Mouse (Mus musculus): Measurements from ENCODE around the gene Slc9a9. TPM values are rescaled to one million over a fixed set of nuclear protein-coding genes. Genes with fewer than 3 reads are reported as not detected.

Slc9a9 gene
- polyA plus RNA-seq, 1 experiment = 4.4 TPM

GRCm38 (mm10) chr9:94759904-94760303 is 90.2 kb downstream of the Slc9a9 start:
- no peaks in the 10 kb centered on the region for H3K36me3 ChIP-seq (ENCODE audit: control insufficient read depth, insufficient read depth)
- no peak overlapping the region for H3ac ChIP-seq (ENCODE audit: control insufficient read depth, insufficient read length, low read depth)
- H3K4me3 ChIP-seq (ENCODE audit: insufficient read depth, poor library complexity, severe bottlenecking) = no peak overlapping the region
- H3K79me3 ChIP-seq (ENCODE audit: low read depth) = no peaks in the 10 kb centered on the region
- H3K27me3 ChIP-seq (ENCODE audit: control insufficient read depth, insufficient read depth, insufficient read length) = no peaks in the 10 kb centered on the region
- TF ChIP-seq CEBPB (IDR thresholded peaks at IDR 0.05; ENCODE audit: low read depth) (no peak), MYOG (IDR thresholded peaks at IDR 0.05; ENCODE audit: control insufficient read depth, extremely low read depth, insufficient read length) (no peak), USF1 (IDR thresholded peaks at IDR 0.05; ENCODE audit: low read depth) (no peak), MYOD1 (IDR thresholded peaks at IDR 0.05; ENCODE audit: control insufficient read depth, insufficient read length, low read depth) (no peak), CTCF (IDR thresholded peaks at IDR 0.05; ENCODE audit: control insufficient read depth, insufficient read depth, insufficient read length) (no peak), FOSL1 (IDR thresholded peaks at IDR 0.05; ENCODE audit: insufficient read depth, low read length, poor library complexity, severe bottlenecking) (no peak), MAX (IDR thresholded peaks at IDR 0.05) (no peak)
- H3K79me2 ChIP-seq (ENCODE audit: control insufficient read depth, insufficient read depth) = no peaks in the 10 kb centered on the region

- H3K79me3 ChIP-seq (ENCODE audit: low read depth) = no peaks in the 10 kb centered on the region
- H3K79me2 ChIP-seq (ENCODE audit: control insufficient read depth, insufficient read depth) = no peaks in the 10 kb centered on the region
- no peak overlapping the region for H3ac ChIP-seq (ENCODE audit: control insufficient read depth, insufficient read length, low read depth)
- H3K36me3 ChIP-seq (ENCODE audit: control insufficient read depth, insufficient read depth) = no peaks in the 10 kb centered on the region
- H3K4me3 ChIP-seq (ENCODE audit: insufficient read depth, poor library complexity, severe bottlenecking) = no peak overlapping the region
- TF ChIP-seq MYOG (IDR thresholded peaks at IDR 0.05; ENCODE audit: control insufficient read depth, extremely low read depth, insufficient read length) (no peak), MAX (IDR thresholded peaks at IDR 0.05) (no peak), FOSL1 (IDR thresholded peaks at IDR 0.05; ENCODE audit: insufficient read depth, low read length, poor library complexity, severe bottlenecking) (no peak), USF1 (IDR thresholded peaks at IDR 0.05; ENCODE audit: low read depth) (no peak), CTCF (IDR thresholded peaks at IDR 0.05; ENCODE audit: control insufficient read depth, insufficient read depth, insufficient read length) (no peak), MYOD1 (IDR thresholded peaks at IDR 0.05; ENCODE audit: control insufficient read depth, insufficient read length, low read depth) (no peak), CEBPB (IDR thresholded peaks at IDR 0.05; ENCODE audit: low read depth) (no peak)
- H3K27me3 ChIP-seq (ENCODE audit: control insufficient read depth, insufficient read depth, insufficient read length) = no peaks in the 10 kb centered on the region
Observed at GRCm38 (mm10) chr9:94768114-94768513, 98.4 kb downstream of the Slc9a9 start.

GRCm38 (mm10) chr9:94768524-94768923 is 98.8 kb downstream of the Slc9a9 start:
- Histone ChIP-seq H3K36me3 (ENCODE audit: control insufficient read depth, insufficient read depth) (no peaks in the 10 kb centered on the region), H3K79me2 (ENCODE audit: control insufficient read depth, insufficient read depth) (no peaks in the 10 kb centered on the region), H3ac (ENCODE audit: control insufficient read depth, insufficient read length, low read depth) (no peak overlapping the region), H3K27me3 (ENCODE audit: control insufficient read depth, insufficient read depth, insufficient read length) (no peaks in the 10 kb centered on the region), H3K4me3 (ENCODE audit: insufficient read depth, poor library complexity, severe bottlenecking) (no peak overlapping the region), H3K79me3 (ENCODE audit: low read depth) (no peaks in the 10 kb centered on the region)
- TF ChIP-seq CTCF (IDR thresholded peaks at IDR 0.05; ENCODE audit: control insufficient read depth, insufficient read depth, insufficient read length) = no peak
- TF ChIP-seq MYOG (IDR thresholded peaks at IDR 0.05; ENCODE audit: control insufficient read depth, extremely low read depth, insufficient read length) = no peak
- TF ChIP-seq USF1 (IDR thresholded peaks at IDR 0.05; ENCODE audit: low read depth) = no peak
- no peak for TF ChIP-seq MAX (IDR thresholded peaks at IDR 0.05)
- no peak for TF ChIP-seq MYOD1 (IDR thresholded peaks at IDR 0.05; ENCODE audit: control insufficient read depth, insufficient read length, low read depth)
- TF ChIP-seq FOSL1 (IDR thresholded peaks at IDR 0.05; ENCODE audit: insufficient read depth, low read length, poor library complexity, severe bottlenecking) = no peak
- no peak for TF ChIP-seq CEBPB (IDR thresholded peaks at IDR 0.05; ENCODE audit: low read depth)

GRCm38 (mm10) chr9:94773357-94773756 is 103.6 kb downstream of the Slc9a9 start:
- Histone ChIP-seq H3K36me3 (ENCODE audit: control insufficient read depth, insufficient read depth) (no peaks in the 10 kb centered on the region), H3ac (ENCODE audit: control insufficient read depth, insufficient read length, low read depth) (no peak overlapping the region), H3K4me3 (ENCODE audit: insufficient read depth, poor library complexity, severe bottlenecking) (no peak overlapping the region), H3K79me3 (ENCODE audit: low read depth) (no peaks in the 10 kb centered on the region), H3K27me3 (ENCODE audit: control insufficient read depth, insufficient read depth, insufficient read length) (no peaks in the 10 kb centered on the region), H3K79me2 (ENCODE audit: control insufficient read depth, insufficient read depth) (no peaks in the 10 kb centered on the region)
- TF ChIP-seq USF1 (IDR thresholded peaks at IDR 0.05; ENCODE audit: low read depth) = no peak
- TF ChIP-seq MYOD1 (IDR thresholded peaks at IDR 0.05; ENCODE audit: control insufficient read depth, insufficient read length, low read depth) = no peak

- Histone ChIP-seq H3ac (ENCODE audit: control insufficient read depth, insufficient read length, low read depth) (no peak overlapping the region), H3K27me3 (ENCODE audit: control insufficient read depth, insufficient read depth, insufficient read length) (no peaks in the 10 kb centered on the region), H3K36me3 (ENCODE audit: control insufficient read depth, insufficient read depth) (no peaks in the 10 kb centered on the region), H3K79me3 (ENCODE audit: low read depth) (no peaks in the 10 kb centered on the region), H3K4me3 (ENCODE audit: insufficient read depth, poor library complexity, severe bottlenecking) (no peak overlapping the region), H3K79me2 (ENCODE audit: control insufficient read depth, insufficient read depth) (no peaks in the 10 kb centered on the region)
- no peak for TF ChIP-seq CEBPB (IDR thresholded peaks at IDR 0.05; ENCODE audit: low read depth)
- TF ChIP-seq CTCF (IDR thresholded peaks at IDR 0.05; ENCODE audit: control insufficient read depth, insufficient read depth, insufficient read length) = no peak
- TF ChIP-seq MAX (IDR thresholded peaks at IDR 0.05) = no peak
- no peak for TF ChIP-seq MYOD1 (IDR thresholded peaks at IDR 0.05; ENCODE audit: control insufficient read depth, insufficient read length, low read depth)
- TF ChIP-seq USF1 (IDR thresholded peaks at IDR 0.05; ENCODE audit: low read depth) = no peak
- TF ChIP-seq MYOG (IDR thresholded peaks at IDR 0.05; ENCODE audit: control insufficient read depth, extremely low read depth, insufficient read length) = no peak
- no peak for TF ChIP-seq FOSL1 (IDR thresholded peaks at IDR 0.05; ENCODE audit: insufficient read depth, low read length, poor library complexity, severe bottlenecking)
Observed at GRCm38 (mm10) chr9:94788261-94788660, 118.6 kb downstream of the Slc9a9 start.

- Histone ChIP-seq H3K79me3 (ENCODE audit: low read depth) (no peaks in the 10 kb centered on the region), H3K27me3 (ENCODE audit: control insufficient read depth, insufficient read depth, insufficient read length) (no peaks in the 10 kb centered on the region), H3K79me2 (ENCODE audit: control insufficient read depth, insufficient read depth) (no peaks in the 10 kb centered on the region), H3ac (ENCODE audit: control insufficient read depth, insufficient read length, low read depth) (no peak overlapping the region), H3K36me3 (ENCODE audit: control insufficient read depth, insufficient read depth) (no peaks in the 10 kb centered on the region), H3K4me3 (ENCODE audit: insufficient read depth, poor library complexity, severe bottlenecking) (no peak overlapping the region)
- no peak for TF ChIP-seq MYOG (IDR thresholded peaks at IDR 0.05; ENCODE audit: control insufficient read depth, extremely low read depth, insufficient read length)
- no peak for TF ChIP-seq MAX (IDR thresholded peaks at IDR 0.05)
- no peak for TF ChIP-seq CTCF (IDR thresholded peaks at IDR 0.05; ENCODE audit: control insufficient read depth, insufficient read depth, insufficient read length)
- TF ChIP-seq MYOD1 (IDR thresholded peaks at IDR 0.05; ENCODE audit: control insufficient read depth, insufficient read length, low read depth) = no peak
- TF ChIP-seq USF1 (IDR thresholded peaks at IDR 0.05; ENCODE audit: low read depth) = no peak
- TF ChIP-seq FOSL1 (IDR thresholded peaks at IDR 0.05; ENCODE audit: insufficient read depth, low read length, poor library complexity, severe bottlenecking) = no peak
- no peak for TF ChIP-seq CEBPB (IDR thresholded peaks at IDR 0.05; ENCODE audit: low read depth)
Observed at GRCm38 (mm10) chr9:94790966-94791365, 121.3 kb downstream of the Slc9a9 start.

Data from C2C12 (cell line).